Mouse (Mus musculus) cerebellum, adult 18-20 months (tissue): Measurements from ENCODE around the gene Vmn1r152.
"Not testable (repeated sequence)": the region's sequence is repeated elsewhere in the genome, so short reads cannot be mapped to it uniquely, and the experiment has no call there.

Source experiments
- DNase-seq, 2 experiments: peaks; one replicate each; pipeline ENCODE4 v3.0.0; 2021

The Vmn1r152 gene

DNA sequence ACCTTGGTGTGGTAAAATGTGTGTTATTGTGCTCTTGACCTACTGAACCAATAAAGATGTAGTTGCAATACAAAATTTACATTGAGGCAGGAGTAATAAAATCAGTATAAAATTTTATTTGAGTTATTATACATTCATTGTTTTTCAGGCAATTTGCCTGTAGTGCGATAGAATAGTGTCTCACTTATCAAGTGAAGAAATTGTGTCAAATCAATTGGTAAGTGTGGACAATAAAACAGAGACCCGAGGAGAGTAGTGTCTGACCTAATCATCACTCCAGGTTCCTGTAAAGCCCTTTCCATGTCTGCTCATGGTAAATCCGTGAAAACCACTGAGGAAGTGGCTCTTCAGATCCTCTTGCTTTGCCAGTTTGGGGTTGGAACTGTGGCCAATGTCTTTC is at the start of gene Vmn1r152:
Gene Vmn1r152 (plus strand): TSS at position 301 of the 400 bp plus-strand sequence.
- DNase-seq = not testable (repeated sequence)

DNA sequence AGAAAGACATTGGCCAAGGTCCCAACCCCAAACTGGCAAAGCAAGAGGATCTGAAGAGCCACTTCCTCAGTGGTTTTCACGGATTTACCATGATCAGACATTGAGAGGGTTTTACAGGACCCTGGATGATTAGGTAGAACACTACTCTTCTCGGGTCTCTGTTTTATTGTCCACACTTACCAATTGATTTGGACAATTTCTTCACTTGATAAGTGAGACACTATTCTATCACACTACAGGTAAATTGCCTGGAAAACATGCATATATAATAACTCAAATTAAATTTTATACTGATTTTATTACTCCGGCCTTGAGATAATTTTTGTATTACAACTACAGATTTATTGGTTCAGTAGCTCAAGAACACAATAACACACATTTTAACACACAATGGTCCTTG is 23.2 kb upstream of the Vmn1r152 start, which contains the start of gene Vmn1r151:
Gene Vmn1r151 (minus strand): TSS at position 101 of the 400 bp plus-strand sequence.
- DNase-seq = not testable (repeated sequence)

DNA sequence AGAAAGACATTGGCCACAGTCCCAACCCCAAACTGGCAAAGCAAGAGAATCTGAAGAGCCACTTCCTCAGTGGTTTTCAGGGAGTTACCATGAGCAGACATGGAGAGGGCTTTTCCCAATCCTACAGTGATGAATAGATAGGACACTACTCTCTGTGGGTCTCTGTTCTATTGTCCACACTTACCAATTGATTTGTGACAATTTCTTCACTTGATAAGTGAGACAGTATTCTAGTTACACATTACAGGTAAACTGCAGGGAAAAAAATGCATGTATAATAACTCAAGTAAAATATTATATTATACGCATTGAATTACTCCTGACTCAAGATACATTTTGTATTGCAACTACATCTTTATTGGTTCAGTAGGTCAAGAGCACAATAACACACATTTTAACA is 12.0 kb downstream of the Vmn1r152 start, which contains the start of gene Gm8677:
Gene Gm8677 (minus strand): TSS at position 101 of the 400 bp plus-strand sequence.
- not testable (repeated sequence) for DNase-seq

DNA sequence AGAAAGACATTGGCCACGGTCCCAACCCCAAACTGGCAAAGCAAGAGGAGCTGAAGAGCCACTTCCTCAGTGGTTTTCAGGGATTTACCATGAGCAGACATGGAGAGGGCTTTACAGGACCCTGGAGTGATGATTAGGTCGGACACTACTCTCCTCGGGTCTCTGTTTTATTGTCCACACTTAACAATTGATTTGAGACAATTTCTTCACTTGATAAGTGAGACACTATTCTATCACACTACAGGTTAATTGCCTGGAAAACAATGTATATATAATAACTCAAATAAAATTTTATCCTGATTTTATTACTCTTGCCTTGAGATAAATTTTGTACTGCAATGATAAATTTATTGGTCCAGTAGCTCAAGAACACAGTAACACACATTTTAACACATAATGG is 42.5 kb downstream of the Vmn1r152 start, which contains the start of gene Gm4201:
Gene Gm4201 (minus strand): TSS at position 101 of the 400 bp plus-strand sequence.
- DNase-seq = not testable (repeated sequence)
